Mouse (Mus musculus): Measurements from ENCODE around the gene Pstpip1.
A peak's percentile ranks its signal among the peaks of the same experiment; 100 is the strongest.

Pstpip1 gene

GRCm38 (mm10) chr9:56089778-56090520, at the start of gene Pstpip1:
Gene Pstpip1 (plus strand): TSS chr9:56089962.
- peak; percentile 59 for DNase-seq

- peak; percentile 94 for DNase-seq
Observed at GRCm38 (mm10) chr9:56041372-56042180, 48.2 kb upstream of the Pstpip1 start, which contains the start of gene Rcn2. Gene Rcn2 (plus strand): TSS chr9:56041845.

GRCm38 (mm10) chr9:56042181-56042621, 47.6 kb upstream of the Pstpip1 start:
- DNase-seq, result no peak

- peak; percentile 61 for DNase-seq
Observed at GRCm38 (mm10) chr9:56053796-56054195, 36.0 kb upstream of the Pstpip1 start.

GRCm38 (mm10) chr9:56056147-56056546, 33.6 kb upstream of the Pstpip1 start:
- DNase-seq, result no peak

- no peak for DNase-seq
Observed at GRCm38 (mm10) chr9:56062336-56062735, 27.4 kb upstream of the Pstpip1 start.

- DNase-seq, result no peak
Observed at GRCm38 (mm10) chr9:56065011-56065410, 24.8 kb upstream of the Pstpip1 start.

- no peak for DNase-seq
Observed at GRCm38 (mm10) chr9:56067964-56068363, 21.8 kb upstream of the Pstpip1 start.

GRCm38 (mm10) chr9:56068630-56069029, 21.1 kb upstream of the Pstpip1 start:
- DNase-seq, result no peak

GRCm38 (mm10) chr9:56072861-56073260, 16.9 kb upstream of the Pstpip1 start:
- DNase-seq, result no peak

- no peak for DNase-seq
Observed at GRCm38 (mm10) chr9:56074863-56075262, 14.9 kb upstream of the Pstpip1 start.

GRCm38 (mm10) chr9:56075264-56075663, 14.5 kb upstream of the Pstpip1 start:
- peak; percentile 75 for DNase-seq

- DNase-seq, result peak; percentile 29
Observed at GRCm38 (mm10) chr9:56075901-56076620, 13.7 kb upstream of the Pstpip1 start.

GRCm38 (mm10) chr9:56079587-56079986, 10.2 kb upstream of the Pstpip1 start:
- DNase-seq, result no peak

GRCm38 (mm10) chr9:56086524-56086923, 3.2 kb upstream of the Pstpip1 start:
- no peak for DNase-seq

- no peak for DNase-seq
Observed at GRCm38 (mm10) chr9:56090546-56091225, 924 bp downstream of the Pstpip1 start.

GRCm38 (mm10) chr9:56092102-56092501, 2.3 kb downstream of the Pstpip1 start:
- no peak for DNase-seq

GRCm38 (mm10) chr9:56097584-56098298, 8.0 kb downstream of the Pstpip1 start:
- DNase-seq, result no peak

GRCm38 (mm10) chr9:56100041-56100522, 10.3 kb downstream of the Pstpip1 start:
- no peak for DNase-seq

GRCm38 (mm10) chr9:56101022-56101421, 11.3 kb downstream of the Pstpip1 start:
- DNase-seq, result no peak

- no peak for DNase-seq
Observed at GRCm38 (mm10) chr9:56104921-56105320, 15.2 kb downstream of the Pstpip1 start.
